Mouse (Mus musculus) spleen, adult 2 months (tissue): ENCODE data around the gene Agfg1.

Source experiments
- CTCF ChIP-seq: fragments of 200-500 bp; IDR thresholded peaks from 2 replicates; pipeline ENCODE4 v1.5.1; 2011; ENCODE audit warnings: mild to moderate bottlenecking, inconsistent platforms; ENCODE audit not compliant: insufficient read depth, insufficient read length, insufficient replicate concordance; ENCODE audit errors: extremely low read depth
- POLR2A ChIP-seq: fragments of 200-500 bp; IDR thresholded peaks from 2 replicates; pipeline ENCODE4 v1.6.1; 2011; ENCODE audit warnings: low read depth, low read length, inconsistent platforms

DNA sequence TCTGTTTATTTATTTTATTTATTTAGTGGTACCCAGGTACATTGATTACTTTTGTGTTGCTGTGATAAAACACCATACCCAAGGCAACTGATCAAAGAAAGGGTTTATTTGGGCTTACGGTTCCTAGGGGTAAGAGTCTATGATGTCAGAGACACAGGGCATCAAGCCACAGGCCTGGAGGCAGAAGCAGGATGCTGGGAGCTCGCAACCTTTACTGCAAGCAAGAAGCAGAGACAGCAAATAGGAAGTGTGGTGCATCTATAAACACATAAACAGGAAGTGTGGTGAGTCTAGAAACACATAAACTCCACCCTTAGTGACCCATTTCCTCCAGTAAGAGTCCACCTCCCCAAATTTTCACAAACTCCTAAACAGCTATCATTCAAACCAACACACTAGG is 5.8 kb upstream of the Agfg1 start:
- TF ChIP-seq CTCF (no peak), POLR2A (no peak)
